Mouse (Mus musculus): ENCODE measurements at regions not wholly inside any gene's neighbourhood (a gene's known extent, or its start where the extent isn't known, plus 50 kb on each side); places are given as distances from the start of the nearest gene placed in this dataset.
A peak's percentile ranks its signal among the peaks of the same experiment; 100 is the strongest.

DNA sequence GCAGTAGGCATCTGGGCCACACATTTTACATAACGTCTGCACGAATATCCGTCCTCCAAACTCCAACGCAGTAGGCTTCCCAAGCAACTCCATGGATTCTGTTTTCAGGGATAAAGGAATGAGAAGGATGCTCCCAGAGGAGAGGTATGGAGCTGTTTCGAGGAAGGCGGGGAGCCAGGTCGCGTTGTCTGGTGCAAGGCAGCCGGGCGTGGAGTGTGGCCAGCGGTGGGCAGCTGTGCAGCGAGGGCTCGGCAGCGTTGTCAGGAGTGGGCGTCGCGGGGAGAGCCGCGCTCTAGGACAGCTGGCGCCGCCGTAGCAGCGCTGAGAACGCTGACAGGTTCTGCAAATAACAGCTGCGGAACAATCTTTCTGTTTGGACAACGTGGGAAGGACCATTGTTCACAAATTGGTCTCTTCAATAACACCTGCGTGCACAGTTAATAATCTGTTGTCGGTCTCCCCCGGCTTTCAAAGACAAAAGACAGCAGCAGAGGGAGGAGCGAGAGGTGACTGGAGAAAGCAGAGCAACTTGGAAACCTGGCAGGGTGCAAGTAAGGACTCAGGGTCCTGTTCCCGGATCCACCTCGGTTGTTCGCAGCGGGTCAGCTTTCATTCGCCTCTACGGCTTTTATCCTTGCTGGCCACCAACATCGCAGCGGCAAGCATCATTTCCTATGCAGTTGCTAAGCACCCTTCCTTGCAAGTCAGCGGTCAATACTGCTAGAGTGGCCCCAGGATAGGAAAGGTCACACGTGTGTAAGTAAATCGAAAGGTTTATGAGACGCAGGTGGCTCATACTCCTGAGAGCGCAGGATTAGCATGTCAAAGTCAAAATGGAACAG, 83.0 kb upstream of the Dlx2 start:
- Histone ChIP-seq H3K4me1 (ENCODE audit: control insufficient read depth, insufficient read depth, low read length) (no peaks in the 10 kb centered on the region; the same call in none of the 2 replicates), H3K27ac (ENCODE audit: low read depth, low read length) (no peak overlapping the region), H3K4me2 (peak overlapping the region; percentile 95), H3K36me3 (ENCODE audit: control insufficient read depth, insufficient read depth, low read length) (no peaks in the 10 kb centered on the region), H3K9ac (ENCODE audit: low read depth, low read length) (peak overlapping the region; percentile 50), H3K9me3 (replicated peaks; ENCODE audit: control insufficient read depth, low read length) (no peaks in the 10 kb centered on the region), H3K4me3 (ENCODE audit: low read depth, low read length) (peak overlapping the region; percentile 47), H3K27me3 (ENCODE audit: control insufficient read depth, insufficient read depth, low read length) (0 out of 2 replicates have a peak, but pooled peaks cover 5% of the 10 kb centered on the region)
- 2% methylated on average over 43 of the region's 43 CpGs for WGBS (ENCODE audit: insufficient replicate concordance)
- no peak for ATAC-seq (replicated peaks; ENCODE audit: insufficient number of reproducible peaks, low FRiP score, low TSS enrichment)

DNA sequence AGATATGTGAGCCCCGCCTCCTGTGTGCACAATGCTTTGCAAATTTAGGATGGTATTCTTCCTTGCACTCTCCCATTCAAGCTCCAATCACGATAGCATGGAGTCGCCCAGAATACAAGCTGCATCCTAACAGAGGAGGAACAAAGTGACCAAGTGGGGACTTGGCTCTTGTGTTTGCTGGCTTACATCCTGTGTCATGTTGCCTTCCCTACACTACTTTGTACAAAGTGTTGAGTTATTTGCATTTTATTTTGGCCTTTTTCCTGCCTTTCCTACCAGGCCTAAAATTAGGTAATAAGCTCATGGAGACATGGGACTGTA, 83.5 kb upstream of the Dlx2 start:
- Histone ChIP-seq H3K4me2 (peak overlapping the region; percentile 95), H3K4me3 (ENCODE audit: low read depth, low read length) (peak overlapping the region; percentile 47), H3K4me1 (ENCODE audit: control insufficient read depth, insufficient read depth, low read length) (no peaks in the 10 kb centered on the region; the same call in none of the 2 replicates), H3K9ac (ENCODE audit: low read depth, low read length) (peak overlapping the region; percentile 50; the same call in 1 of the 2 replicates), H3K9me3 (replicated peaks; ENCODE audit: control insufficient read depth, low read length) (no peaks in the 10 kb centered on the region), H3K36me3 (ENCODE audit: control insufficient read depth, insufficient read depth, low read length) (no peaks in the 10 kb centered on the region), H3K27ac (ENCODE audit: low read depth, low read length) (no peak overlapping the region), H3K27me3 (ENCODE audit: control insufficient read depth, insufficient read depth, low read length) (0 out of 2 replicates have a peak, but pooled peaks cover 5% of the 10 kb centered on the region)
- no peak for ATAC-seq (replicated peaks; ENCODE audit: insufficient number of reproducible peaks, low FRiP score, low TSS enrichment)
- WGBS (ENCODE audit: insufficient replicate concordance): 15% methylated on average over 3 of the region's 3 CpGs

DNA sequence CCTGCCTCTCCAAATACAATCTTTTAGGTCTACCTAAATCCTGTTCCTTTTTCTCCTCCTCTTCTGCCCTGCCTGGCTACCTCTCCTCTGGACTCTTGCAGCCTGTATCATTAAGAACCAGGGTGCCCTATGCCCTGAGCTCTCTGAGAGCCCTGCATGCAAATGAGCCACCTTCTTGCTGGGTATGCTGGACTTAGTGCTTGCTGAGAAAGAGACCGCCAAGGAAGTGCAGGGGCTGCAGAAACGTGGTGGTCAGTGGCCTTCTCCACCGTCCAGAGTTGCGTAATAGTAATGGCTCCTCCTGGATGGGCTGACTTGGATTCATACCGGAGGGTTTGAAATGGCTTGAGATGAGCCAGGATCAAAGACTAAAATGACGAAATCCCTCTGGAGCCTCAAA, 86.9 kb upstream of the Dlx2 start:
- H3K36me3 ChIP-seq (ENCODE audit: control insufficient read depth, insufficient read depth, low read length): no peaks in the 10 kb centered on the region
- H3K9ac ChIP-seq (ENCODE audit: low read depth, low read length): no peak overlapping the region
- H3K4me3 ChIP-seq (ENCODE audit: low read depth, low read length): no peak overlapping the region
- H3K4me2 ChIP-seq: no peak overlapping the region
- no peak for ATAC-seq (replicated peaks; ENCODE audit: insufficient number of reproducible peaks, low FRiP score, low TSS enrichment)
- H3K9me3 ChIP-seq (replicated peaks; ENCODE audit: control insufficient read depth, low read length): no peaks in the 10 kb centered on the region
- no peaks in the 10 kb centered on the region; the same call in none of the 2 replicates for H3K4me1 ChIP-seq (ENCODE audit: control insufficient read depth, insufficient read depth, low read length)
- H3K27me3 ChIP-seq (ENCODE audit: control insufficient read depth, insufficient read depth, low read length): 0 out of 2 replicates have a peak, but pooled peaks cover 5% of the 10 kb centered on the region
- no peak overlapping the region for H3K27ac ChIP-seq (ENCODE audit: low read depth, low read length)
- 78% methylated on average over 6 of the region's 6 CpGs for WGBS (ENCODE audit: insufficient replicate concordance)

DNA sequence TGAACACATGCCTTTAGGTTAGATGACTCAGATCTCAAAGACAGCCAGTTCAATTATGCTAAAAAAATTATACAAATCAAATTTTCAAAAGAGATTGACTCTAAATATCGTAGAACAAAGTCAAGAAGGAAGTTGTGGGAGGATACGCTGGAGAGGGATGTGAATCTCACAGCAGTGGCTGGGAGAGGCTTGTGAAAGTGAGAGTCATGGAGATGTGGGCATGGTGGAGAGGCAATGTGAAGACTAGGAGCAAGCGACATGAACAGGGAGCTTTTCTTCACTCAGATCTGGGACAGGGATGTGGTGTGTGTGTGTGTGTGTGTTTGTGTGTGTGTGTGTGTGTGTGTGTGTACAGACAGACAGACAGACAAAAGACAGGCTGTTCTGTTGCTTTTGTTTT, 87.9 kb upstream of the Dlx2 start:
- no peaks in the 10 kb centered on the region for H3K36me3 ChIP-seq (ENCODE audit: control insufficient read depth, insufficient read depth, low read length)
- no peaks in the 10 kb centered on the region; the same call in 1 of the 2 replicates for H3K4me1 ChIP-seq (ENCODE audit: control insufficient read depth, insufficient read depth, low read length)
- ATAC-seq (replicated peaks; ENCODE audit: insufficient number of reproducible peaks, low FRiP score, low TSS enrichment): no peak
- WGBS (ENCODE audit: insufficient replicate concordance): 73% methylated on average over 3 of the region's 3 CpGs
- H3K27me3 ChIP-seq (ENCODE audit: control insufficient read depth, insufficient read depth, low read length): 0 out of 2 replicates have a peak, but pooled peaks cover 2% of the 10 kb centered on the region
- H3K9me3 ChIP-seq (replicated peaks; ENCODE audit: control insufficient read depth, low read length): no peaks in the 10 kb centered on the region
- H3K4me2 ChIP-seq: no peak overlapping the region
- no peak overlapping the region for H3K27ac ChIP-seq (ENCODE audit: low read depth, low read length)
- no peak overlapping the region for H3K4me3 ChIP-seq (ENCODE audit: low read depth, low read length)
- no peak overlapping the region for H3K9ac ChIP-seq (ENCODE audit: low read depth, low read length)

DNA sequence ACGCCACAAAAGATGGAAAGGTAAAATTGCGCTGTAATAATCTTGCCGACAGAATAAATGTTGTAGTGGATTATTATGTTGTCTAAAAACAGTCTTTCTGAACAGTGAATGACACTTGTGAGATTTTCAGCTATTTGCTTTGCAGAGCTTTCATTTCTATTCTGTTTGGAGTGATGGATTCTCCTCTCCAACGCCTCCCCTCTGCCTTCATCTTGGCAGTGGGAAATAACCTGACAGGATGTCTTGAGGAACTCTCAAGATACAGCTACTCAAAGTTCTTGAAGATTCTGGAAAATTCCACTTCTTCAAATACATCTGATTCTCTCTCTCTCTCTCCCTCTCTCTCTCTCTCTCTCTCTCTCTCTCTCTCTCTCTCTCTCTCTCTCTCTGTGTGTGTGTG, 89.6 kb upstream of the Dlx2 start:
- Histone ChIP-seq H3K4me2 (no peak overlapping the region), H3K36me3 (ENCODE audit: control insufficient read depth, insufficient read depth, low read length) (no peaks in the 10 kb centered on the region), H3K4me1 (ENCODE audit: control insufficient read depth, insufficient read depth, low read length) (no peaks in the 10 kb centered on the region), H3K9me3 (replicated peaks; ENCODE audit: control insufficient read depth, low read length) (peaks cover 2% of the 10 kb centered on the region; the same call in 1 of the 2 replicates), H3K4me3 (ENCODE audit: low read depth, low read length) (no peak overlapping the region), H3K27me3 (ENCODE audit: control insufficient read depth, insufficient read depth, low read length) (no peaks in the 10 kb centered on the region), H3K27ac (ENCODE audit: low read depth, low read length) (no peak overlapping the region), H3K9ac (ENCODE audit: low read depth, low read length) (no peak overlapping the region)
- no peak for ATAC-seq (replicated peaks; ENCODE audit: insufficient number of reproducible peaks, low FRiP score, low TSS enrichment)
- WGBS (ENCODE audit: insufficient replicate concordance): 83% methylated on average over 4 of the region's 4 CpGs

DNA sequence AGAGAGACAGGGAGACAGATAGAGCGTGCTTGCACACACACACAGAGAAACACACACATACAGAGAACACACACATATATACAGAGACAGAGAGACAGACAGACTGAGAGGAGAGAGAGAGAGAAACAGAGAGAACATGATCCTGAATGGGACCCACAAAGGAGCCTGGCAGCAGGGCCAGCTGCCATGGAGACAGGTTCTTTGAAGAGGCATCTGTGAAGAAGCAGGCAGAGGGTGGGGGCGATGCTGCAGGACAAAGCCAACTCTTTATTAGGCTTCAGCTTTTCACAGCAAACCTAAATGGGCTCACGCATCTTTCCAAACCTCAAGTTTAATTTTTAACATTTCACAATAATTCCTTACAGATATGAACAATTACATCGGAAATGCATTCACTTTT, 90.0 kb upstream of the Dlx2 start:
- H3K27me3 ChIP-seq (ENCODE audit: control insufficient read depth, insufficient read depth, low read length): no peaks in the 10 kb centered on the region
- H3K36me3 ChIP-seq (ENCODE audit: control insufficient read depth, insufficient read depth, low read length): no peaks in the 10 kb centered on the region
- no peak overlapping the region for H3K27ac ChIP-seq (ENCODE audit: low read depth, low read length)
- no peak overlapping the region for H3K4me2 ChIP-seq
- no peak overlapping the region for H3K4me3 ChIP-seq (ENCODE audit: low read depth, low read length)
- WGBS (ENCODE audit: insufficient replicate concordance): 80% methylated on average over 4 of the region's 4 CpGs
- H3K9ac ChIP-seq (ENCODE audit: low read depth, low read length): no peak overlapping the region
- H3K9me3 ChIP-seq (replicated peaks; ENCODE audit: control insufficient read depth, low read length): peaks cover 5% of the 10 kb centered on the region; the same call in 1 of the 2 replicates
- no peak for ATAC-seq (replicated peaks; ENCODE audit: insufficient number of reproducible peaks, low FRiP score, low TSS enrichment)
- H3K4me1 ChIP-seq (ENCODE audit: control insufficient read depth, insufficient read depth, low read length): no peaks in the 10 kb centered on the region

DNA sequence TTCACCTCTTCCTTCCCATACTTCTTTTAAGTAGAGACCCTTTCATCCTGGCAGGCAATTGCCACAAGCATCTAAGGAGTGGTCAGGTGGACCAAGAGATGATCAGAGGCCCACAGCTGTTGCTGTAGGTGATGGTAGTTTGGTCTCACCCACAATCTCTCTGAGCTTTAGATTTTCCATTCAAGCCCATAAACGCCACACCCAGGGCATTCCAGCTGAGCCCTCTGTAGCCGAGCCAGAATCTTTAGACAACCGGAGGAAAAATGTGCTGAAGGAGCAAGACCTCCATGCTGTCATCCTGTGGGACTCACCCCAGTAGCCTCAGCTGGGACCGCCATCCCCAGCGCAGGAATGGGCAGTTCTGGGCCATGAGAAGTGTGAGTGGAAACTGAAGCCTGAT, 93.7 kb upstream of the Dlx2 start:
- WGBS (ENCODE audit: insufficient replicate concordance): 75% methylated on average over 5 of the region's 5 CpGs
- peaks cover 5% of the 10 kb centered on the region; the same call in 1 of the 2 replicates for H3K9me3 ChIP-seq (replicated peaks; ENCODE audit: control insufficient read depth, low read length)
- H3K4me3 ChIP-seq (ENCODE audit: low read depth, low read length): no peak overlapping the region

DNA sequence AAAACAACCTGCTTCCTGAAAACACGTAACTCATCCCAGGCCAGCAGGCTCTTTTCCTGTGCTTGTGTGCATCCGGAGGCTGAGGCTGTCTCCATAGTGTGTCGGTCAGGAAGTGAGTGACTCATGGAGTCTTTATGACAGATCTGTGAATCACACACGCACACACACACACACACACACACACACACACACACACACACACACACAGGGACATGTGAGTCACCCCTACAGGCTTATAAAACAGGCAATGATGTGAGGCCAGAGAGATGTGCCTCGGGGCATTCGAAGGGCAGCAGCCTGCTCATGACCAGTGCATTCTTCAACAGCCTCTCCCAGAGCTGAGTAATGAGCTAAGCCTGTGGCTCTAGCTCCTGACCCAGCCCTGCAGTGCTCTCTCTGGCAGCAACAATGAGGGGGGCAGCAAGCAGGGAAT, 97.5 kb upstream of the Dlx2 start:
- no peak overlapping the region for H3K9ac ChIP-seq (ENCODE audit: low read depth, low read length)
- peaks cover 3% of the 10 kb centered on the region; the same call in 1 of the 2 replicates for H3K4me1 ChIP-seq (ENCODE audit: control insufficient read depth, insufficient read depth, low read length)
- peak; percentile 72; the same call in 1 of the 2 replicates for ATAC-seq (replicated peaks; ENCODE audit: insufficient number of reproducible peaks, low FRiP score, low TSS enrichment)
- H3K36me3 ChIP-seq (ENCODE audit: control insufficient read depth, insufficient read depth, low read length): no peaks in the 10 kb centered on the region
- H3K27ac ChIP-seq (ENCODE audit: low read depth, low read length): peak overlapping the region; percentile 69; the same call in 1 of the 2 replicates
- peaks cover 5% of the 10 kb centered on the region; the same call in 1 of the 2 replicates for H3K9me3 ChIP-seq (replicated peaks; ENCODE audit: control insufficient read depth, low read length)
- no peak overlapping the region for H3K4me3 ChIP-seq (ENCODE audit: low read depth, low read length)
- H3K4me2 ChIP-seq: no peak overlapping the region
- WGBS (ENCODE audit: insufficient replicate concordance): 45% methylated on average over 6 of the region's 6 CpGs
- H3K27me3 ChIP-seq (ENCODE audit: control insufficient read depth, insufficient read depth, low read length): no peaks in the 10 kb centered on the region

More for the DNA sequence above, 93.7 kb upstream of the Dlx2 start:
- H3K4me1 ChIP-seq (ENCODE audit: control insufficient read depth, insufficient read depth, low read length): peaks cover 3% of the 10 kb centered on the region; the same call in 1 of the 2 replicates
- no peaks in the 10 kb centered on the region for H3K27me3 ChIP-seq (ENCODE audit: control insufficient read depth, insufficient read depth, low read length)
- no peak for ATAC-seq (replicated peaks; ENCODE audit: insufficient number of reproducible peaks, low FRiP score, low TSS enrichment)
- no peak overlapping the region for H3K4me2 ChIP-seq
- no peak overlapping the region for H3K27ac ChIP-seq (ENCODE audit: low read depth, low read length)
- H3K9ac ChIP-seq (ENCODE audit: low read depth, low read length): no peak overlapping the region
- H3K36me3 ChIP-seq (ENCODE audit: control insufficient read depth, insufficient read depth, low read length): no peaks in the 10 kb centered on the region

Data from heart, embryonic 11.5 days (tissue).